Mouse (Mus musculus) thymus, postnatal 36 days (tissue): Measurements from ENCODE around the gene Slc26a5.

Experiments used
- DNase-seq, 2 experiments: peaks; one replicate each; pipeline ENCODE4 v3.0.0; 2022; ENCODE audit warnings: mixed read lengths in 2 of 2

Slc26a5 gene

DNA sequence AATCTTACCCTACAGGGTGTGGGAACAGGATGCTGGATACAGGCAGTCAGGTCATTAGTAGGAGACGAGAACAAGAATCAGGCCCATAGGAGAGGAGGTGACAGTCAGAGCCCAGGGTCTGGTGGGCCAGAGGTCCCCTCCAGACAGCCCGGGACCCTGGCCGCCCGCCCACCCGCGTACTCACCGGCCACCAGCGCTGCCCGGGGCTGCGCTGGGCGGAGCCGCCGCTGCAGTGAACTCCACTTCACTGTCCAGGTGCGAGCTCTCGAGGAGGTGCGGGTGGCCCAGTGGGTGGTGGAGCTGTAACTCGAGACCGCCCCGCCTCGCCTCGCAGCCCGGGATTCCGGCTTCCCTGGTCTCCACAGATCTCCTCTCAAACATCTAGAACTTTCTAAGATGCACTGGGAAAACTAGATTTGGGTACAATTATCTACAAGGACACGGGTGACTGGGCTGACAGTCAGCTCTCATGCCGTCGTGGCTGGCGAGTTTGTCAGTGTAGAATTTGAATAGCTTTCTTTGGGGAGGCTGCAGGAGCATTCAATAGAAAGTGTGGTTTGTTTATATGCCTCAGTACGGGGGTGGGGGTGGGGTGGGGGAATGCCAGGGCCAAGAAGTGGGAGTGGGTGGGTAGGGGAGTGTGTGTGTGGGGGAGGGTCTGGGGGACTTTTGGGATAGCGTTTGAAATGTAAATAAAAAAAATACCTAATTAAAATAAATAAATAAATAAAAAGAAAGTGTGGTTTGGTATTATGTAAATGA lies at the start of gene Slc26a5:
Slc26a5 (minus strand) TSS at position 259 of the 762 bp plus-strand sequence.
- no peak for DNase-seq

DNA sequence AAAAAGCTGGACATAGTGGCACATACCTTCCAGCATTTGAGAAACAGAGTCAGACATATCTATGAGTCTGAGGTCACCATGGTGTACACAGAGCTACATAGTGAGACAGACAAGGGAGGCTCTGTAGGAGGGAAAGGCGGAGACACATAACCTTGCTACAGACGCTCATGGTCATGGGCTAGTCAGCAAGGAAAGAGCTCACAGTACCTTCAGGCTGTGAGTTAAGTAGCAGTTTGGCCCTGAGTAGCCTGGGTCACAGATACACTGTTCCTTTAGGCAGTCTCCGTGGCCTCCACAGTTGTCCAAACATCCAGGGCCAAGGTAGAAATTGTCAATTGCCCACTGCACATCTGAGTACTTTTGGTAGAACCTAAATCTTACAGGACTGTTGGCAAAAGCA lies 49.4 kb upstream of the Slc26a5 start:
- DNase-seq, result no peak

GRCm38 (mm10) chr5:21912835-21913530 lies 47.6 kb upstream of the Slc26a5 start:
- no peak for DNase-seq

DNA sequence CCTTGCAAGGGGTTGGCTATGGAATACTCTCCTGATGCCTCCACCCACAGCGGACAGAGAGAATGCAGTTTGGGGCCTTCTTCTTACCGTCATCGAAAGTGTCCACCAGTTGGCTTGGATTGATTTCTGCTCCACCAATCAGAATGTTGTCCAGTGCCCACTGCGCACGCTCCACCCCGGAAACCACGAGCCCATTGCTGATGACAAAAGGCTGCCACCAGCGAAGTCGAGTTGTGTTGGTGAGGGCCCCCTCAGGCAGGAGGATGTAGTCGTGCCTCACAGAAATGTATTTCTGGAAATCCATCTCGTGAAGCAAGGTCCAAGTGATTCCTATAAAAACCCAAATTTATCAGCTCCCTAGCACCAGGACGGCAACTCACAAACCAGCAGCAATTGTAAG lies 45.3 kb upstream of the Slc26a5 start:
- no peak for DNase-seq

DNA sequence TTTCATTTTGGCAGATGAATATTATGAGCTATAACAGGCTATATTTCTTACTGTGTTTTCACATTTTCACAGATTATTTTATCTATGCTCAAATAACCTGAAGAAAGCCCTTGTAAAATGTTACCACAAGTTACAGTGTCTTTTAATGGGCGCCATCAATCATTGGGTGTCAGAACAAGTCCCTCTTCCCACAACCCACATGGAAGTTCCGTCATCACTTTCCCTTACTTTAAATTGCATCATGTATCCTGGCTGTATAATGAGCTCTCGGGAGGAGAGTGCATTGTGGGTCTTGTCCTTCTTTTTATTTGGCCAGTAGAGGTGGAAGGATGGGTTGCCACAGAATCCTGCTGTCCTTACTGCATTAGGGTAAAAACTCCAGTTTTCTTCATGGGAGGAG lies 44.3 kb upstream of the Slc26a5 start:
- DNase-seq, result no peak

DNA sequence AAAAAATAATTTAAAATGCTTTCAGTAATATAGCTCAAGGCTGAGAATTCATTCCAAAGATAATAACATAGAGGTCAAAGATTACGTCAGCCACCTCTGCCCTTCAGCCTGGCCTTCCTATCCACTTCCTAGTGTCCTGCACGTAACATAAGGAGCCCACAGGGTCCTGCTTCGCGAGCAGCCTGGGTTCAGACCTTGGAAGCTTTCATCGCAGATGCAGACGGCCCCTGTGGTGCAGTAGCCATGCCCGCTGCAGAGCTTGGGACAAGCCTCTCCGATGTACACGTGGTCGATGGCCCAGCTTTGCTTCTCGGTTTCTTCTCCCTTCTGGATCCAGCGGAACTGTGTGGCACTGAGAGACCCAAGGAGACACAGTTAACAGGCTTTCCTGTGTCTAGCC lies 36.0 kb upstream of the Slc26a5 start:
- no peak for DNase-seq

GRCm38 (mm10) chr5:21900891-21901290 lies 35.5 kb upstream of the Slc26a5 start:
- DNase-seq, result no peak

- DNase-seq, result no peak
Measured at GRCm38 (mm10) chr5:21898875-21899274, 33.5 kb upstream of the Slc26a5 start.

- DNase-seq, result no peak
Measured at GRCm38 (mm10) chr5:21896586-21896985, 31.2 kb upstream of the Slc26a5 start.

DNA sequence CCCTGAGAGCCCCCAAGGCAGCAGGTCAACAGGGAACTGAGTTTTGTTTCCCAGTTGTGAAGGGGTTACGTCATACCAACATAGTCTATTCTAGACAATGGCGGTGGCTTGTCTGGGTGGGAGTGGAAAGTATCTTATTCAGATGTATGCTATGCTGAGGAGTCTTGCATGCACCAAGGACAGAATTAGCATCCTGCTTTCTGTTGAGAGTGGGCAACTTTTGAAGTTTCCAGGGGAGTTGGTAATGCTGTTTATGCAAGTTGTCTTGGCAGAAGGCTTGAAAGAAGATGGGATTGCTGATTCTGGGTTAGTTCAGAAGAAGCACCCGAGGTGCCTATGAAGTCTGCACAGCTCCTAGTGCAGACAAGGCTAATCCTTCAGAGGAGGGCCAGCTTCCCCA lies 28.8 kb upstream of the Slc26a5 start:
- DNase-seq, result no peak

- DNase-seq, result no peak
Measured at GRCm38 (mm10) chr5:21866750-21867149, 1.3 kb upstream of the Slc26a5 start.

GRCm38 (mm10) chr5:21866311-21866712 lies 908 bp upstream of the Slc26a5 start:
- no peak for DNase-seq

DNA sequence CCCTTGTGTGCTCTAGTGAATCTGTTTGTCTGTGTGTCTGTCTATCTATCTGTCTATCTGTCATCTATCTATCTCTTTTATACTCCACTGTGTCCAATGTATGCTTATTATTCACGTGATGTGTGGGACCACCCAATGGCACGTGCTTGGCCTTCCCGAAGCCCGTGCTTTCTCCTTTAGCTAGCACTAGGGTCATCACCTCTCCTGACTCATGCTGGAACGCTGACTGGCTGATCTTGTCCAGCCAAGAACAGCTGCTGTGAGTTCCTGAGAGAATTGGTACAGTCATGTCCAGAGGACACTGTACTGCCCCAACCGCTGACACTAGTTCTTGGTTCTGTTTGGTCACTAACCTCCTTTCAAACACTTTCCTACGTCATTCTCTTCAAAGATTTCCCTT lies 6.8 kb downstream of the Slc26a5 start:
- no peak for DNase-seq

DNA sequence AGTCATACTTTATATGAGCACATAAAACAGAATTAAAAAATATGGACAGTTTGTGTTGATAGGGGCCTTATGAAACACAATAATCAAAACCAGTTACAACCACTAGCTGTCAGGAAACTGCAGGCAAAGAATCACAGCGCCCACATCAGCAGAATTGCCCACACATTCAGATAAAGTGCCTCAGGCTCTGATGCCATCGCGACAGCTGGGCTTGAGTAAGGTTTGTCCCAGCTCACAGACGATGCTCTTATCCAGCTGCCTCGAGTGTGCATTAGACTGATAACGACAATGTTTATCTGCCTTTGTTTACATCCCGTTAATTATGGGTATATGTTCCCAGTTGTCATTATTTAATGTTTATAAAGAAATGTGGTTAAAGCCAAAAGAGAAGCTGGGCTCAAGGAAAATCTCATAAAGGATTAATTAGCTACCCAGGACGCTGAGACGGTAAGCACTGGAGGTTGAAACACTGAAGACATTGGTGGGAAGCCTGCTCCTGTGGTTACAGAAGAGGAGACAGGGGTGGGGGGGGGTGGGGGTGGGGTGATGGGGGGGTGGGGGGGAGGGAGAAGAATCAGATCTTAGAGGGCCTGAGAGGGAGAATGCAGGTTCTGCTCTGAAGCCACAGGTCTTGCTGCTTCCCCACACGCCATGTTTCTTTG lies 13.6 kb downstream of the Slc26a5 start:
- no peak for DNase-seq

DNA sequence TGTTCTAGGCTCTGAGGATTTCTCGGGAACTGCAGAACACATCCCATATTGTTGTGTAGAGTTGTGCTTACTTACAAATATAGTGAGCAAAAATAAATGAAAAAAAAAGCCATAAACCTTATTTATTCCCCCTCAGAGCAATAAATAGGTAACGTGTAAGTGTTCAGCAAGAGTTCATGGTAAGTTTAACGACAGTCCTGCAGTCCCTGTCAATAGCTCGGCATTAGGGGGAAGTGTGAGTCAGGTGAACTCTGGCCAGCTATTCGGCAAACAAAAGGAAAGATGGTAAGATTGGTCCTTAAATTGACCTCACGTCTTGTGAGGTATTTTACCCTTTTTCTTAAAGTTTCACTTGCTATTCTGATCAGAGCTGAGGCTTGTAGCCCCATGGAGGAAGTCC lies 18.0 kb downstream of the Slc26a5 start:
- DNase-seq, result no peak

DNA sequence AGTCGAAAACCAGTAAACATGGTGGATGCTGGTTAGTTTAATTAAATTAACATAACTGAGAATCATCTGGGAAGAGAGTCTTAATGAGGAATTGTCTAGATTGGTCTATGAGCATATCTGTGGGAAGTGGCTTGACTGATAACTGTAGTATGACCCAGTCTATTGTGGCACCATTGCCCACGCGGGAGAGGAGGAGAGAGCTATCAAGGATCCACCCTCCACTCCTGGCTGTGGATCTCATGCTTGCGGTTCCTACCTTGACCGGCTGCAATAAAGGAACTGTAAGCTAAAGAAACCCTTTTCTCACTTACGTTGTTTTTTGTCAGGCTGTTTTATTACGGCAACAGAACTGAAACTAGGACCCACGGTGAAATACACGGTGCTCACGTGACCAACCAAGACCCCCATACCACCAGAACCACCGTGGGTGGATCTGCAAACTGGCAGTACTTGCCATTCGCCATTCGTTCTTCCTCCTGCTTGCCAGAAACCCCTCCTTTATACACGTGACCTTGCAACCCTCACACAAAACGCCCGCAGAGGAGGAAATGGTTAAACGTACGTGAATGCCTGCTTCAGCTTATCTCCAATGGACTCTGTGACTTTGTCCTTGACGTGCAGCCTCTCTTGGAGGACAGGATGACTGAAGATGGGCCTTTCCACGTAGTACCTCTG lies 18.7 kb downstream of the Slc26a5 start:
- DNase-seq, result no peak

DNA sequence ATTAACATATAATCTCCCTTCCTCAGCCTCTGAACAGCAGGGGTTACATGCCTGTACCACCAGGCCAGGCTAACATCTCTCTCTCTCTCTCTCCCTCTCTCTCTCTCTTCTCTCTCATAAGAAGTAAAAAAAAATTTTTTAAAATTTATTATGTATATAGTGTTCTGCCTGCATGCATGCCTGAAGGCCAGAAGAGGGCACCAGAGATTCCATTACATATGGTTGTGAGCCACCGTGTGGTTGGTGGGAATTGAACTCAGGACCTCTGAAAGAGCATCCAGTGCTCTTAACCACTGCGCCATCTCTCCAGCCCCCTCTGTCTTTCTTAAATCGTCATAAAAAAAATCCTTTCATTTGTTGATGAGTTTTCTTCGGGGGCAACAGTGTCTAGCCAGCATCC lies 20.7 kb downstream of the Slc26a5 start:
- DNase-seq, result no peak

- no peak for DNase-seq
Measured at GRCm38 (mm10) chr5:21831761-21832160, 33.6 kb downstream of the Slc26a5 start.

- DNase-seq, result no peak
Measured at GRCm38 (mm10) chr5:21828855-21829254, 36.5 kb downstream of the Slc26a5 start.

- no peak for DNase-seq
Measured at GRCm38 (mm10) chr5:21827643-21828042, 37.8 kb downstream of the Slc26a5 start.

- DNase-seq, result no peak
Measured at GRCm38 (mm10) chr5:21826370-21826769, 39.0 kb downstream of the Slc26a5 start.

DNA sequence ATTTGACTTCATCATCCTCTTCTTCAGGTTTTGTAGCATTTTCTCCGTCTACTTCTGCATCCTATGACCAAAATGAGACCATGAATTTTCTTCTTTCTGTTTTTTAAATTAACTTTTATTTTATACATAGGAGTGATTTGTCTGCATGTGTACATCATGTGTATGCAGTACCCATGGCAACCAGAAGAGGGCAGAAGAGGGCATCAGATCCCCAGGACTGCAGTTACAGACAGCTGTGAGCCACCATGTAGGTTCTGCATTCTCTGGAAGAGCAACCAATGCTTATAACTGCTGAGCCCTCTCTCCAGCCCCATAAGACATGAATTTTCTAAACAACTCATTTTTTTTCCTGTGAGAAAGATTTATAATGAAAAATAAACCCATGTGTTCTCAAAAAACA lies 51.4 kb downstream of the Slc26a5 start:
- DNase-seq, result peak; percentile 36 to 44

DNA sequence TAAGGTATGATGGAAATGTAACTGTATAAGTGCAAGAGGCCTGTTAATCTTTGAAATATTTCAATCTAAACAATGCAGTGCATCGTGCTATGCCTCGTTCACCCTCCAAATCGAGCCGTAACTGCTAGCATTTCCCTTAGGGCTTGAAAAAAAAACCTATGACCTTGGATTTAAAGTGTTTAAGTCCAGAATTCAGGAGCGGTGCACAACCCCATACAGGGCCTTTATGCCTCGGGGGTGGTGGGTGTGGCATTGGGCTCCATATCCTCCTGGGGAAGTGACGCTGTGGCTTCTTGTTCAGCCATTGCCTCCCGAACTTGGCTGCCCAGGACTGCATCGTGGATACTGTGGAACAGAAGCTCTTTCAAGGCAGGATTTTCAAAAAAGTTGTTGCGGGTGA lies 54.5 kb downstream of the Slc26a5 start:
- DNase-seq, result no peak
